Mouse (Mus musculus): Measurements from ENCODE around the gene Dnttip2. TPM values are rescaled to one million over a fixed set of nuclear protein-coding genes. Genes with fewer than 3 reads are reported as not detected.
A peak's percentile ranks its signal among the peaks of the same experiment; 100 is the strongest.

The Dnttip2 gene
- polyA plus RNA-seq, 2 experiments: 24.0 to 37.0 TPM

DNA sequence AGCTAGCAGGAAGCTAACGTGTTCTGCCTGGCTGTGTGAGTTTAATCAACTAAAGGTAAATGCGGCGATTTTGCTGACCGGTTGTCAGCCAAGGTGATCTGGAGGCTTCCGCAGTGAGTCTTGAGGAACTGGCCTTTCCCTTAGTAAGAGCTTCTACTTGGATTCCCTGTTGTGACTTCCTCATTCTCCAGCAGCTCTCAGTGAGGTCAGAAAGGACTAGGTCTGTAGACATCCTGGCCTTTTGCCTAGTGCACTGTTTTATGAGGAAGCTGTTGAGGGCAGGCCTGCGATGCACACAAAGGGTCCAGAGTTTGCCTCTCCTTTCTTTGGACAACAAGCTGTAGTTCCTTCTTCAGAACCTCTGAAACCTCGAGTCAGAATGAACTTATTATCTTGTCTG is 16.5 kb downstream of the Dnttip2 start:
- Histone ChIP-seq H3K27ac (no peak overlapping the region), H3K4me3 (ENCODE audit: insufficient read depth in 1 of 2, low read depth in 2 of 2, low read length in 2 of 2) (no peak overlapping the region), H3K27me3 (ENCODE audit: control insufficient read depth, insufficient read depth, low read length) (no peaks in the 10 kb centered on the region; the same call in 1 of the 2 replicates), H3K9me3 (ENCODE audit: control insufficient read depth, low read length) (no peaks in the 10 kb centered on the region), H3K4me2 (ENCODE audit: low read depth) (no peak overlapping the region), H3K9ac (replicated peaks) (no peak overlapping the region), H3K36me3 (replicated peaks; ENCODE audit: control insufficient read depth, insufficient read depth, low read depth) (no peaks in the 10 kb centered on the region; the same call in 1 of the 2 replicates), H3K4me1 (replicated peaks; ENCODE audit: control insufficient read depth in 2 of 2, insufficient read depth in 2 of 2, low read length in 1 of 2) (peaks cover 0 to 14% of the 10 kb centered on the region in 2 experiments; a peak in 2 of 4 replicates)
- ATAC-seq (ENCODE audit: insufficient read depth) (no peak), DNase-seq (ENCODE audit: low read depth in 3 of 3, low spot score in 3 of 3) (no peak)
- no peak for TF ChIP-seq EP300 (IDR thresholded peaks at IDR 0.05; ENCODE audit: low read depth)
- TF ChIP-seq CTCF (IDR thresholded peaks at IDR 0.05; ENCODE audit: low read depth): no peak
- 31% methylated on average over 7 of the region's 7 CpGs for WGBS (ENCODE audit: insufficient replicate concordance)

DNA sequence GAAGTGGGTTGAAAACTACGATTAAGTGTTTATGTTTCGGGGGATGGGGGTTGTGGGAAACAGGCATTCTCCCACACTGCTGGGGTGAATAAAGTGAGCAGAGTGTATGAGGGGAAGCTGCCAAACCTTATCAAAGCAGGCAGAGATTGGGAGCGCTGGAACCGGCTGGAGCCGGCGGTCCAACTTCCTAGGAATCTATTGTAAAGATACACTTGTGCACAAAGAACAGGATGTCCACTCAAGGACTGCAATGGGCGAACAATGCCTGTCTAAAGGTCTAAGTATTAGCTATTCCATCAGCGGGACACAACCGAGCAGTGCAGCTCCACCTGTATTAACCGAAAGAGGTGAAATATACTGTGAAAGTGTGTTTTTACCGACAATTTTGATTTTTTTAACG is 17.6 kb downstream of the Dnttip2 start:
- 43% methylated on average over 12 of the region's 12 CpGs for WGBS (ENCODE audit: insufficient replicate concordance)
- no peak for DNase-seq (ENCODE audit: low read depth in 3 of 3, low spot score in 3 of 3)

DNA sequence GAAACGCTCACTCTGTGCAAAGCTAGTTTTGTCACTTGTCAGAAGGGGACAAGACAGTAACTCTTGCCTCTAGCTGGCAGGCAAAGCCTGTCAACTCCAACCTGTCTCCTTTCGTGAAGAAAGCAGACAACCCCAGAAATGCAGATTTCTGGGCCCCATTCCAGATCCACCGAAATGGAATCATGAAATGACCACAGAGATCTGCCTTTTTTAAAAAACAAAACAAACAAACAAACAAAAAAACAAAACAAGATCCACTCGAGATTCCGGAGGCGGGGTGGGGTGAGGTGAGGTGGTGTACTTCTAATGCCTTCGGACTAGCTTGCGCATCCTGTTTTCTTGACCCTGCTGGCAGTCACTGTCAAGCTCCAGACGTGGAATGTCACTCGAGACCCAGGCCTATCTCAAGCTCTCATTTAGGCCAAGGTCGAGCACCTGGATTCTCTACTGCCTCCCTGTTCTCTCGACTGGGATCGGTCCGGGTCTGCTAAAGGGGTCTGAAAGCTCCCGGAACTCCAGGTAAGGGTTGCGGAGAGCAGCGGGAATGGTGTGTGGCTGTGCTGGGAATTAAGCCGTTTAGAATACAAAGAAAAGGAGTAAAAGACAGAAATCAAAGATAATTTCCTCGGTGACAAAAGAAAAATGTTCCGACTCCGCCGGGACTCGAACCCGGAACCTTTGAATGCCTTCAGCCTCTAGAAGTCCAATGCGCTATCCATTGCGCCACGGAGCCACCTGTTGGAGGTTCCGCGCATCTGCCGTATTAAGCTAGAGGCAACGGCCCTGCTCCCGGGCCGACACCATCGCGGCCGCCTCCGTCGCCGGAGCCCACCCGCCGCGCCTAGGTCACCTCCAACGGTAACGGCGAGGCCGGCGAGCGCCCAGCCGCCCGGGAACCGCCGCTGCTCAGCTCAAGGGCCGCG is 18.4 kb downstream of the Dnttip2 start:
- H3K9ac ChIP-seq (replicated peaks): peak overlapping the region; percentile 82
- H3K4me3 ChIP-seq (ENCODE audit: insufficient read depth in 1 of 2, low read depth in 2 of 2, low read length in 2 of 2): peak overlapping the region; percentile 79 to 86
- peaks cover 0 to 15% of the 10 kb centered on the region in 2 experiments; a peak in 2 of 4 replicates for H3K4me1 ChIP-seq (replicated peaks; ENCODE audit: control insufficient read depth in 2 of 2, insufficient read depth in 2 of 2, low read length in 1 of 2)
- peak; percentile 88 for ATAC-seq (ENCODE audit: insufficient read depth)
- DNase-seq (ENCODE audit: low read depth in 3 of 3, low spot score in 3 of 3): peak; percentile 69 to 75 (median 71)
- H3K4me2 ChIP-seq (ENCODE audit: low read depth): peak overlapping the region; percentile 92
- WGBS (ENCODE audit: insufficient replicate concordance): 9% methylated on average over 47 of the region's 54 CpGs
- H3K9me3 ChIP-seq (ENCODE audit: control insufficient read depth, low read length): no peaks in the 10 kb centered on the region
- TF ChIP-seq CTCF (IDR thresholded peaks at IDR 0.05; ENCODE audit: low read depth): peak; percentile 42; the same call in 1 of the 2 replicates
- TF ChIP-seq EP300 (IDR thresholded peaks at IDR 0.05; ENCODE audit: low read depth): no peak
- no peak overlapping the region for H3K27ac ChIP-seq
- no peaks in the 10 kb centered on the region; the same call in 1 of the 2 replicates for H3K27me3 ChIP-seq (ENCODE audit: control insufficient read depth, insufficient read depth, low read length)
- no peaks in the 10 kb centered on the region for H3K36me3 ChIP-seq (replicated peaks; ENCODE audit: control insufficient read depth, insufficient read depth, low read depth)

More for the DNA sequence above, 17.6 kb downstream of the Dnttip2 start:
- no peak overlapping the region for H3K4me3 ChIP-seq (ENCODE audit: insufficient read depth in 1 of 2, low read depth in 2 of 2, low read length in 2 of 2)
- H3K27ac ChIP-seq: no peak overlapping the region
- H3K9ac ChIP-seq (replicated peaks): no peak overlapping the region
- H3K27me3 ChIP-seq (ENCODE audit: control insufficient read depth, insufficient read depth, low read length): no peaks in the 10 kb centered on the region; the same call in 1 of the 2 replicates
- TF ChIP-seq CTCF (IDR thresholded peaks at IDR 0.05; ENCODE audit: low read depth): no peak
- TF ChIP-seq EP300 (IDR thresholded peaks at IDR 0.05; ENCODE audit: low read depth): no peak
- H3K4me1 ChIP-seq (replicated peaks; ENCODE audit: control insufficient read depth in 2 of 2, insufficient read depth in 2 of 2, low read length in 1 of 2): peaks cover 0 to 15% of the 10 kb centered on the region in 2 experiments; a peak in 2 of 4 replicates
- H3K36me3 ChIP-seq (replicated peaks; ENCODE audit: control insufficient read depth, insufficient read depth, low read depth): no peaks in the 10 kb centered on the region
- H3K9me3 ChIP-seq (ENCODE audit: control insufficient read depth, low read length): no peaks in the 10 kb centered on the region
- ATAC-seq (ENCODE audit: insufficient read depth): no peak
- peak overlapping the region; percentile 92 for H3K4me2 ChIP-seq (ENCODE audit: low read depth)

DNA sequence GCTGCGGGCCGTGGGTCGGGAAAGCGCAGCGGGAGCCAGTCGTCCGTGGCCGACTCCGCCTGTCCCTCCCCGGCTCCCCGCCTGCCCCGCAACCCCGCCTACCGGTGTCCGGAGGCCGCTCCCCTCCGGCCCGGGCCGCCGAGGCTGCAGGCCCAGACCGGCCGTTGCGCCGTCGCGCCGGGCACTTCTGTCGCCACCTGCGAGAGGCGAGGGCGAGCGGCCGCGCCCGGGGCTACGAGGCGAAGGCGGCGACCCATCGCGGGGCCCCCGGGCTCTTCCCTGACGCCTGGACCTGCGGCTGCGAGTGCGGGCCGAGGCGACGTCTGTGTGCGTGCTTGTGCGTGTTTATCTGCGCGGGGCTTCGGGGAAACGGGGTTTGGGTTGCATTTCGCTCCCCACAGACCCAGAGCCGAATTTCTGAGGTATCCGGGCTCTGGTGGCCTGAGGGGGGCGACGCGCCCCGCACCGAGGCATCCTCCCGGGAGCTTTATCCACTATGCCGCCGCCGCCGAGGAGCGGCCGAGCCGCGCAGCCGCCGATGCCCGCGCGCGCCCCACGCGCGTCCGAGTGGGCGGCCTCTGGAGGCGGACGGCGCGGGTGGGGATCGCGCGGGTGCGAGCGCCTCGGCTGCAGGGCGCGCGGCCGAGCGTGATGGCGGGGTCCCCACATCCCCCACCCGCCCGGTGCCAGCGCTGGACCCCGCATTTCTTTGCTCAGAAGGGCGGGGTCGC is 19.2 kb downstream of the Dnttip2 start:
- no peaks in the 10 kb centered on the region; the same call in 1 of the 2 replicates for H3K27me3 ChIP-seq (ENCODE audit: control insufficient read depth, insufficient read depth, low read length)
- H3K4me1 ChIP-seq (replicated peaks; ENCODE audit: control insufficient read depth in 2 of 2, insufficient read depth in 2 of 2, low read length in 1 of 2): peaks cover 0 to 15% of the 10 kb centered on the region in 2 experiments; a peak in 2 of 4 replicates
- H3K36me3 ChIP-seq (replicated peaks; ENCODE audit: control insufficient read depth, insufficient read depth, low read depth): no peaks in the 10 kb centered on the region
- H3K27ac ChIP-seq: no peak overlapping the region
- DNase-seq (ENCODE audit: low read depth in 3 of 3, low spot score in 3 of 3): peak in 2 of 3 experiments; percentile 41 to 46
- under 1% methylated on average over 98 of the region's 105 CpGs for WGBS (ENCODE audit: insufficient replicate concordance)
- H3K4me3 ChIP-seq (ENCODE audit: insufficient read depth in 1 of 2, low read depth in 2 of 2, low read length in 2 of 2): peak overlapping the region; percentile 79 to 86
- no peaks in the 10 kb centered on the region for H3K9me3 ChIP-seq (ENCODE audit: control insufficient read depth, low read length)
- H3K4me2 ChIP-seq (ENCODE audit: low read depth): peak overlapping the region; percentile 92
- TF ChIP-seq EP300 (IDR thresholded peaks at IDR 0.05; ENCODE audit: low read depth) (no peak), CTCF (IDR thresholded peaks at IDR 0.05; ENCODE audit: low read depth) (no peak)
- ATAC-seq (ENCODE audit: insufficient read depth): peak; percentile 89
- peak overlapping the region; percentile 82 for H3K9ac ChIP-seq (replicated peaks)
